Mouse (Mus musculus): ENCODE data around the gene Thumpd3.

- TF ChIP-seq CTCF (IDR thresholded peaks at IDR 0.05; ENCODE audit: low read depth, low read length): no peak
- no peak for TF ChIP-seq GATA1 (IDR thresholded peaks at IDR 0.05; ENCODE audit: borderline replicate concordance, low read length)
Measured at GRCm38 (mm10) chr6:113052972-113053371, 6.9 kb downstream of the Thumpd3 start.
